Mouse (Mus musculus) adrenal gland, postnatal 14 days (tissue): Measurements from ENCODE around the gene Zfp526. TPM values are rescaled to one million over a fixed set of nuclear protein-coding genes. Genes with fewer than 3 reads are reported as not detected.

ENCODE experiments used
- DNase-seq: peaks from one replicate; pipeline ENCODE4 v3.0.0; 2021; ENCODE audit warnings: mixed read lengths
- microRNA-seq, 2 experiments: library from miRNA; unstranded; fragments of <30 nt; microRNA quantifications; one replicate each; pipeline ENCODE4 v1.2.0; 2021
- total RNA-seq: library from RNA; stranded (reverse); gene quantifications from 2 replicates; pipeline ENCODE4 v1.2.3, GENCODE M21; 2021

Gene Zfp526
- total RNA-seq, 1 experiment from 2014 or later: 9.0 TPM

- peak; percentile 99 for DNase-seq
These were observed 46.7 kb downstream of the Zfp526 start for GRCm38 (mm10) chr7:25267751-25268463.

GRCm38 (mm10) chr7:25268588-25268987 is 47.4 kb downstream of the Zfp526 start:
- no peak for DNase-seq

GRCm38 (mm10) chr7:25269029-25269428 is 47.8 kb downstream of the Zfp526 start:
- no peak for DNase-seq

GRCm38 (mm10) chr7:25269545-25270271 is 48.5 kb downstream of the Zfp526 start:
- no peak for DNase-seq

- no peak for DNase-seq
These were observed 49.7 kb downstream of the Zfp526 start for GRCm38 (mm10) chr7:25270652-25271633.

- no peak for DNase-seq
These were observed 50.6 kb downstream of the Zfp526 start for GRCm38 (mm10) chr7:25271651-25272444.

- no peak for DNase-seq
These were observed 51.4 kb downstream of the Zfp526 start for GRCm38 (mm10) chr7:25272445-25273258.

GRCm38 (mm10) chr7:25273259-25274241 is 52.3 kb downstream of the Zfp526 start:
- no peak for DNase-seq

GRCm38 (mm10) chr7:25274571-25274970 is 53.3 kb downstream of the Zfp526 start:
- DNase-seq: no peak

- no peak for DNase-seq
These were observed 53.8 kb downstream of the Zfp526 start for GRCm38 (mm10) chr7:25274996-25275395.

- DNase-seq: no peak
These were observed 54.5 kb downstream of the Zfp526 start for GRCm38 (mm10) chr7:25275555-25276298.

Small RNAs within 50 kb of the gene (microRNA-seq; reads per million reads assigned to microRNA genes)
- 0 reads per million in 2 experiments for gene Mir7048

Other genes starting within 250 kb of the Zfp526 start
- 212 and 238 TPM in 2 replicates for gene Rabac1, start 248.7 kb upstream of the Zfp526 start, total RNA-seq
- gene Atp1a3, start 215.5 kb upstream of the Zfp526 start, total RNA-seq: 35.6 and 39.8 TPM in 2 replicates
- 18.6 and 21.3 TPM in 2 replicates for gene Grik5, start 149.1 kb upstream of the Zfp526 start, total RNA-seq
- gene Zfp574, start 148.9 kb upstream of the Zfp526 start, total RNA-seq: 18.8 and 19.2 TPM in 2 replicates
- 0.96 and 5.1 TPM in 2 replicates for gene Pou2f2, start 41.7 kb upstream of the Zfp526 start, total RNA-seq
- gene Dedd2, start 810 bp upstream of the Zfp526 start, total RNA-seq: 17.4 and 17.9 TPM in 2 replicates
- 96.8 and 104 TPM in 2 replicates for gene Gsk3a, start 16.4 kb downstream of the Zfp526 start, total RNA-seq
- 29.7 and 34.4 TPM in 2 replicates for gene Erf, start 29.3 kb downstream of the Zfp526 start, total RNA-seq
- gene Cic, start 46.3 kb downstream of the Zfp526 start, total RNA-seq: 115 and 127 TPM in 2 replicates
- 31.5 and 33.7 TPM in 2 replicates for gene Pafah1b3, start 76.6 kb downstream of the Zfp526 start, total RNA-seq
- gene Prr19, start 80.0 kb downstream of the Zfp526 start, total RNA-seq: not detected in 2 replicates
- gene Tmem145, start 84.7 kb downstream of the Zfp526 start, total RNA-seq: 1.4 and 3.2 TPM in 2 replicates
- gene Megf8, start 95.7 kb downstream of the Zfp526 start, total RNA-seq: 39.1 and 39.7 TPM in 2 replicates
- not detected in 2 replicates for gene Cnfn, start 148.3 kb downstream of the Zfp526 start, total RNA-seq
- 400 and 439 TPM in 2 replicates for gene Lipe, start 177.3 kb downstream of the Zfp526 start, total RNA-seq
- 0.53 TPM in 1 of 2 replicates, not detected in the other for gene Cxcl17, start 191.5 kb downstream of the Zfp526 start, total RNA-seq